Comparison of ENCODE assay signal across 14 mouse cellular contexts in genomic region chr19:21260280-21260679, GRCm38 (mm10).
"Had no signal": no experiment of that assay in that cellular context is flagged by ENCODE, and none has a peak within 500 bp of the region (broad histone marks: within the 10 kb centered on the region; RNA-seq: fewer than 3 reads in every experiment).

No protein-coding gene starts in this region.

- DNase-seq: kidney, adult 18-20 months; kidney, postnatal 10 days; liver, embryonic 13.5 days; liver, postnatal 0 days; lung, postnatal 14 days; retina, postnatal 1 day; thymus, postnatal 4 days had no signal

- H3K36me3 ChIP-seq: limb, embryonic 15.5 days; liver, embryonic 13.5 days; lung, embryonic 15.5 days; midbrain, embryonic 13.5 days; neural tube, embryonic 15.5 days had no signal

- H3K4me3 ChIP-seq: limb, embryonic 15.5 days; liver, embryonic 13.5 days; lung, embryonic 15.5 days; midbrain, embryonic 13.5 days; myocyte; neural tube, embryonic 15.5 days had no signal

- ATAC-seq: inflammation-experienced regulatory T-cells, adult 6 months; liver, postnatal 0 days; midbrain, embryonic 13.5 days had no signal

- H3K4me1 ChIP-seq: limb, embryonic 15.5 days; liver, embryonic 13.5 days; lung, embryonic 15.5 days; midbrain, embryonic 13.5 days; neural tube, embryonic 15.5 days had no signal

- H3K27me3 ChIP-seq: limb, embryonic 15.5 days; liver, embryonic 13.5 days; lung, embryonic 15.5 days; midbrain, embryonic 13.5 days; neural tube, embryonic 15.5 days had no signal

- H3K27ac ChIP-seq: limb, embryonic 15.5 days; liver, embryonic 13.5 days; lung, embryonic 15.5 days; macrophage; midbrain, embryonic 13.5 days; neural tube, embryonic 15.5 days had no signal

- H3K9me3 ChIP-seq: limb, embryonic 15.5 days; liver, embryonic 13.5 days; lung, embryonic 15.5 days; midbrain, embryonic 13.5 days; neural tube, embryonic 15.5 days had no signal
